Mouse (Mus musculus): ENCODE data around the gene Gabrg3. TPM values are rescaled to one million over a fixed set of nuclear protein-coding genes. Genes with fewer than 3 reads are reported as not detected.

Gene Gabrg3
- polyA plus RNA-seq, 1 experiment from 2014 or later, result 0.42 TPM

- Histone ChIP-seq H3K27ac (no peak overlapping the region), H3K9me3 (replicated peaks; ENCODE audit: low read length) (no peaks in the 10 kb centered on the region), H3K4me3 (replicated peaks; ENCODE audit: low read depth, low read length) (no peak overlapping the region), H3K4me1 (replicated peaks; ENCODE audit: insufficient read depth, low read length) (no peaks in the 10 kb centered on the region), H3K36me3 (ENCODE audit: insufficient read depth, low read length) (no peaks in the 10 kb centered on the region), H3K4me2 (ENCODE audit: low read length) (no peak overlapping the region), H3K9ac (ENCODE audit: low read depth, low read length) (no peak overlapping the region), H3K27me3 (ENCODE audit: insufficient read depth, low read length) (no peaks in the 10 kb centered on the region)
- no peak for TF ChIP-seq CTCF (IDR thresholded peaks at IDR 0.05; ENCODE audit: low read depth)
- DNase-seq (ENCODE audit: low spot score) (no peak), ATAC-seq (replicated peaks; ENCODE audit: low FRiP score, low read depth) (no peak)
- 89% methylated on average over 3 of the region's 3 CpGs for WGBS
Observed at GRCm38 (mm10) chr7:57065398-57065797, 321.6 kb downstream of the Gabrg3 start.

DNA sequence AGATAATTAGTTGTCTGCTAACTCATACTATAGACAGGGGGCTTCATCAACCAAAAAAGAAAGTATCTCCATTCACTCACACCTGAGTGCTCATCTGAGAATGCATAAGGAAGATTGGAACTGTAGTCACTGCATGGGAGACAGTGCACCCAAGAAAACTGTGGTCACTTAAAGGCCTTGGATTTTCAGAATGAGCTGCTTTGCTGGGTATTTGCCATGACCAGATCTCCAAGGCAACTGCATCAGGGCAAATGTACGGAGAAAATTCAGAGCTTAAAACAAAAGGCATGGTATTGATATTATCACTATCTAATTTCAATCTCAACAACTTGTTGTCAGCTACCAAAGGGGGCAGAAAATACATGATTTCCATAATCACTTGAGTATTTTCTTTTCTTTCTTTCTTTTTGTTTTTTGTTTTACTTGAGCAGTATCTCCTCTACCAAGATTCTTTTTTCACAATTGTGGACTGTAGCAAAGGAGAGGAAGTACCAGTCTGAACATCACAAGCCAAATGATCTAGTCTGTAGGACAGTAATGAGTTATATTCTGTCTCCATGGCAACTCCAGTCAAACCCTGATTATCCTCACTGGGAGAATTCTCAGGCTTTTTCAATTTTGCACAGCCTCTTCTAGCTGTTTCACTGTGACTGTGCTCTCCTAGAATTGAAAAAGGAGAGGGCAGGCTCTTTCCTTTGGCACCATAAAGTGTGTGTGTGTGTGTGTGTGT is 335.9 kb downstream of the Gabrg3 start:
- H3K27me3 ChIP-seq (ENCODE audit: insufficient read depth, low read length), result no peaks in the 10 kb centered on the region
- no peaks in the 10 kb centered on the region for H3K9me3 ChIP-seq (replicated peaks; ENCODE audit: low read length)
- no peak overlapping the region for H3K4me2 ChIP-seq (ENCODE audit: low read length)
- no peak overlapping the region for H3K27ac ChIP-seq
- WGBS, result 69% methylated on average over 1 of the region's 1 CpGs
- ATAC-seq (replicated peaks; ENCODE audit: low FRiP score, low read depth), result no peak
- no peaks in the 10 kb centered on the region for H3K4me1 ChIP-seq (replicated peaks; ENCODE audit: insufficient read depth, low read length)
- H3K36me3 ChIP-seq (ENCODE audit: insufficient read depth, low read length), result no peaks in the 10 kb centered on the region
- H3K9ac ChIP-seq (ENCODE audit: low read depth, low read length), result no peak overlapping the region
- no peak for DNase-seq (ENCODE audit: low spot score)
- H3K4me3 ChIP-seq (replicated peaks; ENCODE audit: low read depth, low read length), result no peak overlapping the region
- TF ChIP-seq CTCF (IDR thresholded peaks at IDR 0.05; ENCODE audit: low read depth), result no peak

DNA sequence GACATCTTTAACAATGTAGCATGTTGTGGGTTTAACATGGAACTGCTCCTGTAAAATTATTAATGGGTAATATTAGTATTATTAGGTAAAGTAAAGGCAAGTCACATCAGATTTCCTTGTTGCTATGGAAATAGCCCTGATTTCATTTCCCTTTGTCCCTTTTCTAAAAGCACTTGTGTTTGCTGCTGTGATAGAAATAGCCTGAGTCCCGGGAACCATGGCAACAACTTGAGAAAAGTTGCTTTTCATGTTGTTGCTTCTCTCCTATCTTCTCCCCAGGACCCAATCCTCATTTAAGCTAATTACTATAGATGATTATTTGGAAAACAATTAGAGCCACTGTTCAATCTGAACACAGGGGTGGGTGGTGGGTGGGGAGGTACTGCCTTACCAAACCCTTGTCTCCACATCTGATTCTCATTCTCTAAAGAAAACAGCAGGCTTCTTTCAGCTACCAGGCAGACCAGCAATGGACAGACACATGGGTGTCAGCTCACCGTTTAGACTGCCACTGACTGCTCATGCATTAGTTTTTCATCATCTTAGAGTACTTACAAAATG is 349.0 kb downstream of the Gabrg3 start:
- H3K9ac ChIP-seq (ENCODE audit: low read depth, low read length), result no peak overlapping the region
- ATAC-seq (replicated peaks; ENCODE audit: low FRiP score, low read depth) (no peak), DNase-seq (ENCODE audit: low spot score) (no peak)
- no peaks in the 10 kb centered on the region for H3K4me1 ChIP-seq (replicated peaks; ENCODE audit: insufficient read depth, low read length)
- H3K27ac ChIP-seq, result no peak overlapping the region
- H3K27me3 ChIP-seq (ENCODE audit: insufficient read depth, low read length), result no peaks in the 10 kb centered on the region
- no peak overlapping the region for H3K4me2 ChIP-seq (ENCODE audit: low read length)
- no peaks in the 10 kb centered on the region for H3K36me3 ChIP-seq (ENCODE audit: insufficient read depth, low read length)
- H3K9me3 ChIP-seq (replicated peaks; ENCODE audit: low read length), result no peaks in the 10 kb centered on the region
- no peak overlapping the region for H3K4me3 ChIP-seq (replicated peaks; ENCODE audit: low read depth, low read length)
- no peak for TF ChIP-seq CTCF (IDR thresholded peaks at IDR 0.05; ENCODE audit: low read depth)
- WGBS, result 65% methylated on average over 2 of the region's 2 CpGs

DNA sequence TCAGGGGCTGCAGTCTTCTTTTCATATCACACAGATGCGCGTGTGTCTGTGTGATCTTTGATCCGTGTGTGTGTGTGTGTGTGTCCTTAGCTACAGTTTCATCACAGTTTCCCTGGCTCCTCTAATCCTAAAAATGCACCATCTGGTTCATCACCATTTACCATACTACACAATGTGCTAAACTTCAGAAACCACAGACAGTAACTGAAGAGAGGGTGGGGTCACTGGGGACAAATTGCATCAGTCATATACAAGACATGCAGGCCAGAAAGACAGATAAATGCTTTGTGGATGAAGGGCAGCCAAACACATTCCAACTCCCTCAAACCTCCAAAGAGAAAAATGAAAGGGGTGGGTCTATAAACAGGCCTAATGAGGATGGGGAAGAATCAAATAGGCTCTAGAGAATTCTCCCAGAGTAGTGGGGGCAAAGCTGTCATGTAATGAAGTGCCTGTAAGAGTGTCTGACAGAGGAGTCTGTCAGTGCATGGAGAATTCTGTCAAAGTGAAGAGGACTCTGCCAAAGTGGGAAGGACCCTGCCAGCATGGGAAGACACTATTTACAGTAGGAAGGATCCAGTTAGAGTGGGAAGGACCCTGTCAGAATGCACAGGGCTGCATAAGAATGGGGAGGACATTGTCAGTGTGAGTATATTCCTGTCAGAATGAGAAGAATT is 386.3 kb downstream of the Gabrg3 start:
- 92% methylated on average over 3 of the region's 3 CpGs for WGBS
- no peak overlapping the region for H3K4me2 ChIP-seq (ENCODE audit: low read length)
- no peak overlapping the region for H3K9ac ChIP-seq (ENCODE audit: low read depth, low read length)
- no peaks in the 10 kb centered on the region for H3K36me3 ChIP-seq (ENCODE audit: insufficient read depth, low read length)
- no peaks in the 10 kb centered on the region for H3K4me1 ChIP-seq (replicated peaks; ENCODE audit: insufficient read depth, low read length)
- no peak overlapping the region for H3K4me3 ChIP-seq (replicated peaks; ENCODE audit: low read depth, low read length)
- DNase-seq (ENCODE audit: low spot score) (no peak), ATAC-seq (replicated peaks; ENCODE audit: low FRiP score, low read depth) (no peak)
- no peak overlapping the region for H3K27ac ChIP-seq
- no peaks in the 10 kb centered on the region for H3K9me3 ChIP-seq (replicated peaks; ENCODE audit: low read length)
- no peaks in the 10 kb centered on the region for H3K27me3 ChIP-seq (ENCODE audit: insufficient read depth, low read length)
- no peak for TF ChIP-seq CTCF (IDR thresholded peaks at IDR 0.05; ENCODE audit: low read depth)

- DNase-seq (ENCODE audit: low spot score), result peak; percentile 79
- no peak for TF ChIP-seq CTCF (IDR thresholded peaks at IDR 0.05; ENCODE audit: low read depth)
- no peaks in the 10 kb centered on the region for H3K4me1 ChIP-seq (replicated peaks; ENCODE audit: insufficient read depth, low read length)
- H3K4me2 ChIP-seq (ENCODE audit: low read length), result no peak overlapping the region
- no peak overlapping the region for H3K4me3 ChIP-seq (replicated peaks; ENCODE audit: low read depth, low read length)
- H3K9ac ChIP-seq (ENCODE audit: low read depth, low read length), result no peak overlapping the region
- 87% methylated on average over 2 of the region's 2 CpGs for WGBS
- no peaks in the 10 kb centered on the region for H3K9me3 ChIP-seq (replicated peaks; ENCODE audit: low read length)
- H3K27me3 ChIP-seq (ENCODE audit: insufficient read depth, low read length), result no peaks in the 10 kb centered on the region
- no peak; the same call in 1 of the 2 replicates for ATAC-seq (replicated peaks; ENCODE audit: low FRiP score, low read depth)
- no peaks in the 10 kb centered on the region for H3K36me3 ChIP-seq (ENCODE audit: insufficient read depth, low read length)
- H3K27ac ChIP-seq, result no peak overlapping the region
Observed at GRCm38 (mm10) chr7:56997713-56998624, 389.0 kb downstream of the Gabrg3 start.

DNA sequence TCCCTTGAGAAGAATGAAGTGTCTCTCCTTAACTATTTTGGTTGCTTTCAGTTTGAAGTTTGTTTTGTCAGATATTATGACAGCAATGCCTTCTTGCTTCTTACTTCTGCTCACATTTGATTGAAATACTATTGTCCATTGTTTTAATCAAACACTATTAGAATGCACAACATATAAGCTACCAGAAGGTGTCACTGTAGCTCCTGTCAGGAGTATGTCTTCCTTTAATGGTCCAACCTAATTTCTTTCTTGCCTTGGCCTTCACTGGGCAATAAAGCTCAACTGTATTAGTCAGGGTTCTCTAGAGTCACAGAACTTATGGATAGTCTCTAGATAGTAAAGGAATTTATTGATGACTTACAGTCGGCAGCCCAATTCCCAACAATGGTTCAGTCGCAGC is 440.6 kb downstream of the Gabrg3 start:
- Histone ChIP-seq H3K27ac (no peak overlapping the region), H3K4me1 (replicated peaks; ENCODE audit: insufficient read depth, low read length) (no peaks in the 10 kb centered on the region), H3K27me3 (ENCODE audit: insufficient read depth, low read length) (no peaks in the 10 kb centered on the region), H3K4me3 (replicated peaks; ENCODE audit: low read depth, low read length) (no peak overlapping the region), H3K9ac (ENCODE audit: low read depth, low read length) (no peak overlapping the region), H3K9me3 (replicated peaks; ENCODE audit: low read length) (no peaks in the 10 kb centered on the region), H3K36me3 (ENCODE audit: insufficient read depth, low read length) (no peaks in the 10 kb centered on the region), H3K4me2 (ENCODE audit: low read length) (no peak overlapping the region)
- DNase-seq (ENCODE audit: low spot score) (peak; percentile 79), ATAC-seq (replicated peaks; ENCODE audit: low FRiP score, low read depth) (no peak)
- TF ChIP-seq CTCF (IDR thresholded peaks at IDR 0.05; ENCODE audit: low read depth), result peak; percentile 77
- 83% methylated on average over 1 of the region's 2 CpGs for WGBS

Measured in kidney, postnatal 0 days (tissue).